Mouse (Mus musculus) lung, postnatal 0 days (tissue): ENCODE measurements at regions not wholly inside any gene's neighbourhood (a gene's known extent, or its start where the extent isn't known, plus 50 kb on each side); places are given as distances from the start of the nearest gene placed in this dataset.

Experiments
- CTCF ChIP-seq: IDR thresholded peaks from 2 replicates; pipeline ENCODE4 v1.5.1; 2016; ENCODE audit warnings: antibody characterized with exemption, mild to moderate bottlenecking
- EP300 ChIP-seq: IDR thresholded peaks from 2 replicates; pipeline ENCODE4 v1.6.1; 2016; ENCODE audit warnings: antibody characterized with exemption, mild to moderate bottlenecking, control low read depth

GRCm38 (mm10) chr7:129978576-129978975, 386.9 kb downstream of the Wdr11 start:
- no peak for TF ChIP-seq CTCF
- no peak for TF ChIP-seq EP300
